Mouse (Mus musculus): ENCODE results near the gene Ralgps1. TPM values are rescaled to one million over a fixed set of nuclear protein-coding genes. Genes with fewer than 3 reads are reported as not detected.

The Ralgps1 gene
- polyA plus RNA-seq, 1 experiment from 2014 or later, result 0.63 TPM

GRCm38 (mm10) chr2:33167060-33167459 lies 204.2 kb downstream of the Ralgps1 start:
- no peak for ATAC-seq (ENCODE audit: low read depth)
- 44% methylated on average over 3 of the region's 3 CpGs for WGBS (ENCODE audit: insufficient replicate concordance)

GRCm38 (mm10) chr2:33165710-33166374 lies 205.4 kb downstream of the Ralgps1 start:
- Histone ChIP-seq H3K27me3 (no peaks in the 10 kb centered on the region), H3K9me3 (replicated peaks) (no peaks in the 10 kb centered on the region), H3K27ac (no peak overlapping the region), H3K4me2 (no peak overlapping the region), H3K36me3 (no peaks in the 10 kb centered on the region), H3K9ac (no peak overlapping the region), H3K4me3 (replicated peaks) (no peak overlapping the region), H3K4me1 (replicated peaks) (peaks cover 6% of the 10 kb centered on the region; the same call in 1 of the 2 replicates)
- 50% methylated on average over 7 of the region's 7 CpGs for WGBS (ENCODE audit: insufficient replicate concordance)
- no peak for DNase-seq
- no peak for ATAC-seq (ENCODE audit: low read depth)

More at GRCm38 (mm10) chr2:33167060-33167459, 204.2 kb downstream of the Ralgps1 start:
- Histone ChIP-seq H3K9me3 (replicated peaks) (no peaks in the 10 kb centered on the region), H3K27me3 (no peaks in the 10 kb centered on the region), H3K4me3 (replicated peaks) (no peak overlapping the region), H3K9ac (no peak overlapping the region), H3K36me3 (no peaks in the 10 kb centered on the region), H3K4me2 (no peak overlapping the region), H3K27ac (no peak overlapping the region), H3K4me1 (replicated peaks) (peaks cover 6% of the 10 kb centered on the region; the same call in 1 of the 2 replicates)
- DNase-seq, result no peak

- Histone ChIP-seq H3K27me3 (no peaks in the 10 kb centered on the region), H3K4me1 (replicated peaks) (peaks cover 6% of the 10 kb centered on the region; the same call in 1 of the 2 replicates), H3K9me3 (replicated peaks) (no peaks in the 10 kb centered on the region), H3K4me2 (no peak overlapping the region), H3K9ac (no peak overlapping the region), H3K36me3 (no peaks in the 10 kb centered on the region), H3K27ac (no peak overlapping the region), H3K4me3 (replicated peaks) (no peak overlapping the region)
- 48% methylated on average over 4 of the region's 4 CpGs for WGBS (ENCODE audit: insufficient replicate concordance)
- ATAC-seq (ENCODE audit: low read depth), result no peak
- DNase-seq, result no peak
These were observed 206.1 kb downstream of the Ralgps1 start for GRCm38 (mm10) chr2:33165229-33165628.

- no peaks in the 10 kb centered on the region for H3K9me3 ChIP-seq (replicated peaks)
- ATAC-seq (ENCODE audit: low read depth), result no peak
- H3K4me2 ChIP-seq, result no peak overlapping the region
- 58% methylated on average over 3 of the region's 3 CpGs for WGBS (ENCODE audit: insufficient replicate concordance)
- no peak for DNase-seq
- H3K9ac ChIP-seq, result no peak overlapping the region
- no peak overlapping the region for H3K4me3 ChIP-seq (replicated peaks)
- H3K4me1 ChIP-seq (replicated peaks), result peaks cover 9% of the 10 kb centered on the region; the same call in 1 of the 2 replicates
- H3K27me3 ChIP-seq, result no peaks in the 10 kb centered on the region
- no peak overlapping the region for H3K27ac ChIP-seq
- no peaks in the 10 kb centered on the region for H3K36me3 ChIP-seq
These were observed 206.6 kb downstream of the Ralgps1 start for GRCm38 (mm10) chr2:33164646-33165045.

- 65% methylated on average over 2 of the region's 2 CpGs for WGBS (ENCODE audit: insufficient replicate concordance)
- Histone ChIP-seq H3K4me2 (no peak overlapping the region), H3K27ac (no peak overlapping the region), H3K9ac (no peak overlapping the region), H3K27me3 (no peaks in the 10 kb centered on the region), H3K9me3 (replicated peaks) (no peaks in the 10 kb centered on the region), H3K36me3 (no peaks in the 10 kb centered on the region), H3K4me3 (replicated peaks) (no peak overlapping the region), H3K4me1 (replicated peaks) (peaks cover 13% of the 10 kb centered on the region)
- ATAC-seq (ENCODE audit: low read depth), result no peak
- DNase-seq, result no peak
These were observed 209.2 kb downstream of the Ralgps1 start for GRCm38 (mm10) chr2:33162126-33162525.

- Histone ChIP-seq H3K4me3 (replicated peaks) (no peak overlapping the region), H3K9ac (no peak overlapping the region), H3K4me1 (replicated peaks) (peaks cover 11% of the 10 kb centered on the region), H3K36me3 (no peaks in the 10 kb centered on the region), H3K4me2 (no peak overlapping the region), H3K9me3 (replicated peaks) (no peaks in the 10 kb centered on the region), H3K27ac (no peak overlapping the region), H3K27me3 (no peaks in the 10 kb centered on the region)
- DNase-seq (no peak), ATAC-seq (ENCODE audit: low read depth) (no peak)
- WGBS (ENCODE audit: insufficient replicate concordance), result 64% methylated on average over 12 of the region's 12 CpGs
These were observed 210.8 kb downstream of the Ralgps1 start for GRCm38 (mm10) chr2:33160326-33160973.

GRCm38 (mm10) chr2:33159593-33159992 lies 211.7 kb downstream of the Ralgps1 start:
- H3K27ac ChIP-seq, result no peak overlapping the region
- H3K27me3 ChIP-seq, result no peaks in the 10 kb centered on the region
- no peaks in the 10 kb centered on the region for H3K9me3 ChIP-seq (replicated peaks)
- DNase-seq (no peak), ATAC-seq (ENCODE audit: low read depth) (no peak)
- no peak overlapping the region for H3K4me2 ChIP-seq
- WGBS (ENCODE audit: insufficient replicate concordance), result 66% methylated on average over 7 of the region's 7 CpGs
- H3K36me3 ChIP-seq, result no peaks in the 10 kb centered on the region
- H3K4me3 ChIP-seq (replicated peaks), result no peak overlapping the region
- peaks cover 7% of the 10 kb centered on the region for H3K4me1 ChIP-seq (replicated peaks)
- no peak overlapping the region for H3K9ac ChIP-seq

- DNase-seq (no peak), ATAC-seq (ENCODE audit: low read depth) (no peak)
- Histone ChIP-seq H3K4me1 (replicated peaks) (peaks cover 7% of the 10 kb centered on the region), H3K4me2 (no peak overlapping the region), H3K27me3 (no peaks in the 10 kb centered on the region), H3K9me3 (replicated peaks) (no peaks in the 10 kb centered on the region), H3K4me3 (replicated peaks) (no peak overlapping the region), H3K27ac (no peak overlapping the region), H3K36me3 (no peaks in the 10 kb centered on the region), H3K9ac (no peak overlapping the region)
- 75% methylated on average over 6 of the region's 6 CpGs for WGBS (ENCODE audit: insufficient replicate concordance)
These were observed 212.4 kb downstream of the Ralgps1 start for GRCm38 (mm10) chr2:33158895-33159294.

- Histone ChIP-seq H3K9ac (no peak overlapping the region), H3K36me3 (no peaks in the 10 kb centered on the region), H3K4me2 (no peak overlapping the region), H3K4me3 (replicated peaks) (no peak overlapping the region), H3K9me3 (replicated peaks) (no peaks in the 10 kb centered on the region), H3K4me1 (replicated peaks) (peaks cover 7% of the 10 kb centered on the region), H3K27ac (no peak overlapping the region), H3K27me3 (no peaks in the 10 kb centered on the region)
- DNase-seq (no peak), ATAC-seq (ENCODE audit: low read depth) (no peak)
- WGBS (ENCODE audit: insufficient replicate concordance), result 63% methylated on average over 5 of the region's 5 CpGs
These were observed 215.0 kb downstream of the Ralgps1 start for GRCm38 (mm10) chr2:33156283-33156781.

GRCm38 (mm10) chr2:33154751-33155372 lies 216.4 kb downstream of the Ralgps1 start:
- 21% methylated on average over 5 of the region's 5 CpGs for WGBS (ENCODE audit: insufficient replicate concordance)
- Histone ChIP-seq H3K4me1 (replicated peaks) (peaks cover 6% of the 10 kb centered on the region), H3K36me3 (no peaks in the 10 kb centered on the region), H3K27me3 (no peaks in the 10 kb centered on the region), H3K4me2 (no peak overlapping the region), H3K27ac (no peak overlapping the region), H3K9me3 (replicated peaks) (no peaks in the 10 kb centered on the region), H3K4me3 (replicated peaks) (no peak overlapping the region), H3K9ac (no peak overlapping the region)
- no peak for ATAC-seq (ENCODE audit: low read depth)
- DNase-seq, result peak; percentile 24

- no peak overlapping the region for H3K9ac ChIP-seq
- no peak overlapping the region for H3K27ac ChIP-seq
- WGBS (ENCODE audit: insufficient replicate concordance), result 60% methylated on average over 4 of the region's 4 CpGs
- H3K4me2 ChIP-seq, result no peak overlapping the region
- H3K36me3 ChIP-seq, result no peaks in the 10 kb centered on the region
- H3K9me3 ChIP-seq (replicated peaks), result no peaks in the 10 kb centered on the region
- no peaks in the 10 kb centered on the region for H3K27me3 ChIP-seq
- ATAC-seq (ENCODE audit: low read depth), result no peak
- no peaks in the 10 kb centered on the region for H3K4me1 ChIP-seq (replicated peaks)
- no peak overlapping the region for H3K4me3 ChIP-seq (replicated peaks)
- DNase-seq, result no peak
These were observed 224.3 kb downstream of the Ralgps1 start for GRCm38 (mm10) chr2:33146994-33147393.

Measured in liver, embryonic 13.5 days (tissue).